Mouse (Mus musculus) left cerebral cortex, adult 2 months (tissue): ENCODE measurements around the gene Krt71. TPM values are rescaled to one million over a fixed set of nuclear protein-coding genes. Genes with fewer than 3 reads are reported as not detected.
A peak's percentile ranks its signal among the peaks of the same experiment; 100 is the strongest.
"Not testable (repeated sequence)": the region's sequence is repeated elsewhere in the genome, so short reads cannot be mapped to it uniquely, and the experiment has no call there.

Source experiments
- DNase-seq, 2 experiments: peaks; one replicate each; pipeline ENCODE4 v3.0.0; 2021 to 2022; ENCODE audit warnings: low spot score in 2 of 2, mixed read lengths in 1 of 2; ENCODE audit errors: extremely low spot score in 1 of 2
- H3K27ac ChIP-seq: fragments of 200-600 bp; 2 replicates; pipeline ENCODE4 v1.8.1; 2022
- H3K4me3 ChIP-seq: fragments of 200-600 bp; 2 replicates; pipeline ENCODE4 v1.8.1; 2022
- CTCF ChIP-seq: fragments of 200-600 bp; IDR thresholded peaks from 2 replicates; pipeline ENCODE4 v1.8.1; 2022; ENCODE audit warnings: antibody characterized with exemption, mild to moderate bottlenecking, moderate library complexity
- intact Hi-C: fragments of 180-260 bp; cut with DNase I; formaldehyde crosslinking; loops from one replicate; pipeline ENCODE4 v1.15.1; 2025
- microRNA-seq, 2 experiments: library from miRNA; unstranded; fragments of <30 nt; microRNA quantifications; one replicate each; pipeline ENCODE4 v1.2.0; 2021
- total RNA-seq, 2 experiments: library from RNA; stranded (reverse); gene quantifications; 2 replicates each; pipeline ENCODE4 v1.2.3; 2021

The Krt71 gene
- total RNA-seq, 2 experiments from 2014 or later: not detected

DNA sequence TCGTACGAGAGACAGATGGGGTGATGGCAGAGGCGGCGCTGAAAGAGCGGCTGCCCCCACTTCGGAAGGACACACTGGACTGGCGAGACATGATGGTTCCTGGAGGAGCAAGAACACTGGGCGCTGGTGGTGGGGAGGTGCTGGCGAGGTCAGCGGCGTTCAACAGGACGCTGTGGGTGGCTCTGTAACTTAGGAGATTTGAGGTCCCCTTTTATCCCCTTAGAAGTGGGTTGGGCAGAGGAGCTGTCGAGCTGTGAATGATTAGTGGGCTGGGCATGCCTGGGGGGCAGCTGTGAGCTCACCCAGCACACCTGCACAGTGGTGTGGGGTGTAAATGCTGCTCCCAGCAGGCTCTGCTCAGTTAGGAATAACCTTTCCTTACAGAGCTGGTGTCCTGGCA is 30.2 kb downstream of the Krt71 start, which contains the start of gene Krt5:
Gene Krt5, minus strand, starts transcription at position 179 of the 400 bp plus-strand sequence.
- TF ChIP-seq CTCF: no peak
- intact Hi-C loops: no loop called here
- Histone ChIP-seq H3K4me3 (no peak within 1 kb of the TSS), H3K27ac (no peak within 1 kb of the TSS)
- DNase-seq: no peak

GRCm38 (mm10) chr15:101708683-101709082 is 34.2 kb downstream of the Krt71 start:
- DNase-seq: no peak
- Histone ChIP-seq H3K4me3 (no peak overlapping the region), H3K27ac (no peak overlapping the region)
- intact Hi-C loops: no loop called here
- no peak; the same call in 1 of the 2 replicates for TF ChIP-seq CTCF

- Histone ChIP-seq H3K27ac (no peak overlapping the region), H3K4me3 (no peak overlapping the region)
- intact Hi-C loops: no loop called here
- no peak for TF ChIP-seq CTCF
- no peak for DNase-seq
These were observed 35.5 kb downstream of the Krt71 start for GRCm38 (mm10) chr15:101707454-101707853.

- intact Hi-C loops: no loop called here
- DNase-seq: no peak
- TF ChIP-seq CTCF: peak; percentile 40
- H3K27ac ChIP-seq: no peak overlapping the region
- no peak overlapping the region for H3K4me3 ChIP-seq
These were observed 38.8 kb downstream of the Krt71 start for GRCm38 (mm10) chr15:101704066-101704465.

- no peak for TF ChIP-seq CTCF
- Histone ChIP-seq H3K27ac (no peak overlapping the region), H3K4me3 (no peak overlapping the region)
- no peak for DNase-seq
- intact Hi-C loops: no loop called here
These were observed 40.5 kb downstream of the Krt71 start for GRCm38 (mm10) chr15:101702380-101702779.

GRCm38 (mm10) chr15:101699866-101700265 is 43.0 kb downstream of the Krt71 start:
- intact Hi-C loops: no loop called here
- TF ChIP-seq CTCF: no peak
- Histone ChIP-seq H3K27ac (no peak overlapping the region), H3K4me3 (no peak overlapping the region)
- DNase-seq: no peak

DNA sequence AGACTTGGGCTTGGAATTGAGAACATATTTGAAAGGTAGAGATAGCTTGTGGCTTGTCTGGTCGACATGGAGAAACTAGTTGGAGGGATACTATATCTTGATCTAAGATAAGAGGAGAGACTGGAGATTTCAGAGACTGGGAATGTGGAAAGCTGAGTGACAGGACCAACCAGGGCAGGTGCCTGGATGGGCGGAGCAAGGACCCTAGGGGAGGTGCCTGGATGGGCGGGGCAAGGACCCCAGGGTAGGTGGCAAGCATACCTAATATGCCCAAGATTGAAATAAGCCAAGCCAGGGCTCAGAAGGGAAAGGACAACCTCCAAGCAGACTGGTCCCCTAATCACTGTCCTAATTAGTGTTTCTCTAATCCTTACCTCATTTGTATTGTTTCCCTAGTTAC is 43.7 kb downstream of the Krt71 start:
- no peak for TF ChIP-seq CTCF
- no peak for DNase-seq
- Histone ChIP-seq H3K27ac (no peak overlapping the region), H3K4me3 (no peak overlapping the region)
- intact Hi-C loops: no loop called here

- Histone ChIP-seq H3K4me3 (no peak overlapping the region), H3K27ac (no peak overlapping the region)
- TF ChIP-seq CTCF: no peak
- no peak for DNase-seq
- intact Hi-C loops: no loop called here
These were observed 45.4 kb downstream of the Krt71 start for GRCm38 (mm10) chr15:101697326-101698188.

- TF ChIP-seq CTCF: no peak
- no peak within 1 kb of the TSS for H3K27ac ChIP-seq
- H3K4me3 ChIP-seq: no peak within 1 kb of the TSS
- DNase-seq: no peak
- intact Hi-C loops: no loop called here
These were observed 48.7 kb downstream of the Krt71 start, which contains the start of gene Krt6a for GRCm38 (mm10) chr15:101694207-101694606. Gene Krt6a, minus strand, starts transcription at chr15:101694307.

GRCm38 (mm10) chr15:101690460-101690859 is 52.4 kb downstream of the Krt71 start:
- intact Hi-C loops: not testable (repeated sequence)

GRCm38 (mm10) chr15:101688161-101688560 is 54.7 kb downstream of the Krt71 start:
- TF ChIP-seq CTCF: no peak
- DNase-seq: no peak
- intact Hi-C loops: loop anchor here (10.0 kb wide), 1 partner anchor 493 kb away; no protein-coding TSS in a partner anchor
- H3K27ac ChIP-seq: no peak overlapping the region
- no peak overlapping the region for H3K4me3 ChIP-seq

More at GRCm38 (mm10) chr15:101690460-101690859, 52.4 kb downstream of the Krt71 start:
- H3K4me3 ChIP-seq, H3K27ac ChIP-seq, DNase-seq: not testable (repeated sequence)

Small RNA genes within 50 kb of the gene (microRNA-seq; reads per million reads assigned to microRNA genes)
- 0 reads per million in 2 experiments for gene Gm44323
- 0 reads per million in 2 experiments for gene Gm44342

Other genes with a start within 250 kb of the Krt71 start
- gene Gm49425, start 225.8 kb downstream of the Krt71 start, total RNA-seq: not detected
- gene Krt84, start 210.3 kb downstream of the Krt71 start, total RNA-seq: not detected
- not detected for gene Krt82, start 192.4 kb downstream of the Krt71 start, total RNA-seq
- gene Krt90, start 180.2 kb downstream of the Krt71 start, total RNA-seq: not detected
- not detected for gene Krt75, start 169.2 kb downstream of the Krt71 start, total RNA-seq
- gene Gm5414, start 114.9 kb downstream of the Krt71 start, total RNA-seq: not detected
- gene Gm5478, start 95.7 kb downstream of the Krt71 start, total RNA-seq: not detected
- gene Krt6b, start 62.8 kb downstream of the Krt71 start, total RNA-seq: not detected
- not detected for gene Krt6a, start 48.8 kb downstream of the Krt71 start, total RNA-seq
- gene Krt5, start 30.2 kb downstream of the Krt71 start, total RNA-seq: not detected
- gene Krt72, start 43.4 kb upstream of the Krt71 start, total RNA-seq: not detected
- gene Krt73, start 59.2 kb upstream of the Krt71 start, total RNA-seq: 1 to 10 TPM; 1.0 to 1.2 TPM
- 1 to 10 TPM in 1 of 2 experiments, under 1 TPM in 1; 0.20 to 1.1 TPM for gene Krt2, start 75.1 kb upstream of the Krt71 start, total RNA-seq
- 1 to 10 TPM; 1.8 to 2.3 TPM for gene Krt1, start 107.7 kb upstream of the Krt71 start, total RNA-seq
- gene Krt77, start 126.6 kb upstream of the Krt71 start, total RNA-seq: 10 to 100 TPM; 11.4 to 13.8 TPM
- not detected for gene Krt76, start 149.8 kb upstream of the Krt71 start, total RNA-seq
- gene Krt4, start 181.6 kb upstream of the Krt71 start, total RNA-seq: not detected
- gene Krt79, start 197.2 kb upstream of the Krt71 start, total RNA-seq: not detected
- not detected for gene Krt78, start 211.2 kb upstream of the Krt71 start, total RNA-seq